Mouse (Mus musculus): Measurements from ENCODE around the gene Icmt. TPM values are rescaled to one million over a fixed set of nuclear protein-coding genes. Genes with fewer than 3 reads are reported as not detected.

Gene Icmt
- polyA plus RNA-seq, 1 experiment from 2014 or later, result 16.8 TPM

GRCm38 (mm10) chr4:152288398-152288945, 8.6 kb upstream of the Icmt start:
- no peak overlapping the region for H3K9ac ChIP-seq
- no peak overlapping the region for H3K27ac ChIP-seq (replicated peaks)
- H3K4me1 ChIP-seq, result peaks cover 19% of the 10 kb centered on the region
- peaks cover 94% of the 10 kb centered on the region for H3K27me3 ChIP-seq (replicated peaks)
- 55% methylated on average over 18 of the region's 18 CpGs for WGBS
- no peak overlapping the region for H3K4me3 ChIP-seq
- no peaks in the 10 kb centered on the region; the same call in 1 of the 2 replicates for H3K9me3 ChIP-seq
- no peak for ATAC-seq (ENCODE audit: extremely low read depth, insufficient number of reproducible peaks, low FRiP score, low TSS enrichment)
- no peak overlapping the region for H3K4me2 ChIP-seq
- no peaks in the 10 kb centered on the region for H3K36me3 ChIP-seq

- peak overlapping the region; percentile 56 for H3K4me2 ChIP-seq
- peak overlapping the region; percentile 29 for H3K4me3 ChIP-seq
- H3K4me1 ChIP-seq, result peaks cover 24% of the 10 kb centered on the region
- H3K9me3 ChIP-seq, result no peaks in the 10 kb centered on the region; the same call in 1 of the 2 replicates
- H3K36me3 ChIP-seq, result no peaks in the 10 kb centered on the region
- no peak overlapping the region for H3K27ac ChIP-seq (replicated peaks)
- no peak overlapping the region for H3K9ac ChIP-seq
- no peak; the same call in 1 of the 2 replicates for ATAC-seq (ENCODE audit: extremely low read depth, insufficient number of reproducible peaks, low FRiP score, low TSS enrichment)
- WGBS, result under 1% methylated on average over 39 of the region's 39 CpGs
- peaks cover 82% of the 10 kb centered on the region for H3K27me3 ChIP-seq (replicated peaks)
Measured at GRCm38 (mm10) chr4:152290385-152290784, 6.6 kb upstream of the Icmt start.

GRCm38 (mm10) chr4:152290991-152291390, 6.0 kb upstream of the Icmt start:
- Histone ChIP-seq H3K36me3 (no peaks in the 10 kb centered on the region), H3K4me2 (no peak overlapping the region), H3K4me3 (no peak overlapping the region), H3K9ac (no peak overlapping the region), H3K27ac (replicated peaks) (no peak overlapping the region), H3K4me1 (peaks cover 29% of the 10 kb centered on the region), H3K27me3 (replicated peaks) (peaks cover 76% of the 10 kb centered on the region), H3K9me3 (no peaks in the 10 kb centered on the region; the same call in 1 of the 2 replicates)
- WGBS, result 17% methylated on average over 11 of the region's 11 CpGs
- ATAC-seq (ENCODE audit: extremely low read depth, insufficient number of reproducible peaks, low FRiP score, low TSS enrichment), result no peak

GRCm38 (mm10) chr4:152291562-152291961, 5.5 kb upstream of the Icmt start, which contains the start of gene Hes3:
Hes3 (minus strand) TSS chr4:152291662.
- Histone ChIP-seq H3K4me1 (peaks cover 27% of the 10 kb centered on the region), H3K36me3 (no peaks in the 10 kb centered on the region), H3K9me3 (no peaks in the 10 kb centered on the region; the same call in 1 of the 2 replicates), H3K9ac (no peak within 1 kb of the TSS), H3K27ac (replicated peaks) (no peak within 1 kb of the TSS), H3K4me2 (peak within 1 kb of the TSS; percentile 56), H3K4me3 (peak within 1 kb of the TSS; percentile 29), H3K27me3 (replicated peaks) (peaks cover 70% of the 10 kb centered on the region)
- WGBS, result 30% methylated on average over 6 of the region's 6 CpGs
- ATAC-seq (ENCODE audit: extremely low read depth, insufficient number of reproducible peaks, low FRiP score, low TSS enrichment), result no peak

GRCm38 (mm10) chr4:152292102-152292765, 4.8 kb upstream of the Icmt start:
- Histone ChIP-seq H3K4me3 (no peak overlapping the region), H3K9me3 (no peaks in the 10 kb centered on the region; the same call in 1 of the 2 replicates), H3K4me1 (peaks cover 23% of the 10 kb centered on the region), H3K27me3 (replicated peaks) (peaks cover 63% of the 10 kb centered on the region), H3K27ac (replicated peaks) (no peak overlapping the region), H3K36me3 (no peaks in the 10 kb centered on the region), H3K4me2 (no peak overlapping the region), H3K9ac (no peak overlapping the region)
- ATAC-seq (ENCODE audit: extremely low read depth, insufficient number of reproducible peaks, low FRiP score, low TSS enrichment), result no peak
- 39% methylated on average over 12 of the region's 12 CpGs for WGBS

- no peak for ATAC-seq (ENCODE audit: extremely low read depth, insufficient number of reproducible peaks, low FRiP score, low TSS enrichment)
- peaks cover 47% of the 10 kb centered on the region for H3K27me3 ChIP-seq (replicated peaks)
- H3K4me2 ChIP-seq, result no peak overlapping the region
- peaks cover 1% of the 10 kb centered on the region; the same call in 1 of the 2 replicates for H3K36me3 ChIP-seq
- peaks cover 37% of the 10 kb centered on the region for H3K4me1 ChIP-seq
- H3K9me3 ChIP-seq, result no peaks in the 10 kb centered on the region
- WGBS, result 47% methylated on average over 10 of the region's 10 CpGs
- H3K4me3 ChIP-seq, result no peak overlapping the region
- peak overlapping the region; percentile 82; the same call in 1 of the 2 replicates for H3K27ac ChIP-seq (replicated peaks)
- H3K9ac ChIP-seq, result no peak overlapping the region
Measured at GRCm38 (mm10) chr4:152294188-152294929, 2.7 kb upstream of the Icmt start.

GRCm38 (mm10) chr4:152295916-152296315, 1.1 kb upstream of the Icmt start:
- Histone ChIP-seq H3K27ac (replicated peaks) (peak overlapping the region; percentile 82), H3K27me3 (replicated peaks) (peaks cover 32% of the 10 kb centered on the region), H3K4me1 (peaks cover 32% of the 10 kb centered on the region), H3K4me3 (no peak overlapping the region), H3K9me3 (no peaks in the 10 kb centered on the region), H3K36me3 (peaks cover 17% of the 10 kb centered on the region), H3K9ac (peak overlapping the region; percentile 2; the same call in 1 of the 2 replicates), H3K4me2 (peak overlapping the region; percentile 93)
- no peak for ATAC-seq (ENCODE audit: extremely low read depth, insufficient number of reproducible peaks, low FRiP score, low TSS enrichment)
- 32% methylated on average over 4 of the region's 4 CpGs for WGBS

- 12% methylated on average over 8 of the region's 8 CpGs for WGBS
- no peak for ATAC-seq (ENCODE audit: extremely low read depth, insufficient number of reproducible peaks, low FRiP score, low TSS enrichment)
- Histone ChIP-seq H3K9me3 (no peaks in the 10 kb centered on the region), H3K4me1 (peaks cover 32% of the 10 kb centered on the region), H3K27me3 (replicated peaks) (peaks cover 28% of the 10 kb centered on the region), H3K27ac (replicated peaks) (peak overlapping the region; percentile 82), H3K4me3 (peak overlapping the region; percentile 80), H3K36me3 (peaks cover 21% of the 10 kb centered on the region), H3K9ac (peak overlapping the region; percentile 80), H3K4me2 (peak overlapping the region; percentile 93)
Measured at GRCm38 (mm10) chr4:152296371-152296770, 656 bp upstream of the Icmt start.

GRCm38 (mm10) chr4:152298836-152299235, 1.8 kb downstream of the Icmt start:
- H3K9ac ChIP-seq, result peak overlapping the region; percentile 98
- peak overlapping the region; percentile 80 for H3K4me3 ChIP-seq
- peaks cover 32% of the 10 kb centered on the region for H3K4me1 ChIP-seq
- H3K27ac ChIP-seq (replicated peaks), result no peak overlapping the region
- peaks cover 3% of the 10 kb centered on the region for H3K27me3 ChIP-seq (replicated peaks)
- WGBS, result 79% methylated on average over 14 of the region's 14 CpGs
- peaks cover 46% of the 10 kb centered on the region for H3K36me3 ChIP-seq
- peak overlapping the region; percentile 93 for H3K4me2 ChIP-seq
- ATAC-seq (ENCODE audit: extremely low read depth, insufficient number of reproducible peaks, low FRiP score, low TSS enrichment), result no peak
- no peaks in the 10 kb centered on the region for H3K9me3 ChIP-seq

- Histone ChIP-seq H3K4me1 (peaks cover 25% of the 10 kb centered on the region), H3K4me3 (no peak overlapping the region), H3K27me3 (replicated peaks) (no peaks in the 10 kb centered on the region), H3K36me3 (peaks cover 60% of the 10 kb centered on the region), H3K4me2 (no peak overlapping the region), H3K27ac (replicated peaks) (no peak overlapping the region), H3K9me3 (no peaks in the 10 kb centered on the region), H3K9ac (no peak overlapping the region)
- ATAC-seq (ENCODE audit: extremely low read depth, insufficient number of reproducible peaks, low FRiP score, low TSS enrichment), result no peak
- WGBS, result 88% methylated on average over 8 of the region's 8 CpGs
Measured at GRCm38 (mm10) chr4:152300375-152300774, 3.3 kb downstream of the Icmt start.

- Histone ChIP-seq H3K9ac (0 out of 2 replicates have a peak overlapping the region, but pooled peaks have one; percentile 19), H3K27me3 (replicated peaks) (no peaks in the 10 kb centered on the region), H3K4me3 (no peak overlapping the region), H3K27ac (replicated peaks) (no peak overlapping the region), H3K4me2 (no peak overlapping the region), H3K4me1 (peaks cover 14% of the 10 kb centered on the region), H3K9me3 (no peaks in the 10 kb centered on the region), H3K36me3 (peaks cover 75% of the 10 kb centered on the region)
- WGBS, result 74% methylated on average over 11 of the region's 11 CpGs
- no peak for ATAC-seq (ENCODE audit: extremely low read depth, insufficient number of reproducible peaks, low FRiP score, low TSS enrichment)
Measured at GRCm38 (mm10) chr4:152302012-152302411, 5.0 kb downstream of the Icmt start.

Measured in heart, embryonic 13.5 days (tissue).